Mouse (Mus musculus) spleen, postnatal 10 days (tissue): Measurements from ENCODE around the gene Ctsh.
"Not testable (repeated sequence)": the region's sequence is repeated elsewhere in the genome, so short reads cannot be mapped to it uniquely, and the experiment has no call there.

Experiments used
- DNase-seq, 2 experiments: peaks; one replicate each; pipeline ENCODE4 v3.0.0; 2021 to 2022; ENCODE audit warnings: low spot score in 2 of 2

Gene Ctsh

GRCm38 (mm10) chr9:90056716-90057115 lies 2.8 kb downstream of the Ctsh start:
- no peak for DNase-seq

GRCm38 (mm10) chr9:90059828-90060573 lies 6.0 kb downstream of the Ctsh start:
- peak in 1 of 2 experiments; percentile 30 for DNase-seq

- DNase-seq: no peak
These were observed 6.6 kb downstream of the Ctsh start for GRCm38 (mm10) chr9:90060574-90060875.

GRCm38 (mm10) chr9:90060932-90061331 lies 7.0 kb downstream of the Ctsh start:
- DNase-seq: not testable (repeated sequence)

GRCm38 (mm10) chr9:90067341-90067740 lies 13.4 kb downstream of the Ctsh start:
- DNase-seq: no peak

- no peak for DNase-seq
These were observed 14.8 kb downstream of the Ctsh start for GRCm38 (mm10) chr9:90068786-90069185.

- DNase-seq: no peak
These were observed 15.5 kb downstream of the Ctsh start for GRCm38 (mm10) chr9:90069485-90069884.

- no peak for DNase-seq
These were observed 16.2 kb downstream of the Ctsh start for GRCm38 (mm10) chr9:90070174-90070573.

- DNase-seq: no peak
These were observed 21.4 kb downstream of the Ctsh start for GRCm38 (mm10) chr9:90075336-90075735.

- DNase-seq: no peak
These were observed 22.2 kb downstream of the Ctsh start for GRCm38 (mm10) chr9:90076131-90076530.

GRCm38 (mm10) chr9:90076849-90077461 lies 23.0 kb downstream of the Ctsh start:
- peak; percentile 64 to 84 for DNase-seq

GRCm38 (mm10) chr9:90081961-90082360 lies 28.0 kb downstream of the Ctsh start:
- DNase-seq: peak in 1 of 2 experiments; percentile 8

- DNase-seq: peak in 1 of 2 experiments; percentile 4
These were observed 29.0 kb downstream of the Ctsh start for GRCm38 (mm10) chr9:90082992-90083391.

- DNase-seq: peak in 1 of 2 experiments; percentile 5
These were observed 30.2 kb downstream of the Ctsh start for GRCm38 (mm10) chr9:90084152-90084551.

- peak in 1 of 2 experiments; percentile 7 for DNase-seq
These were observed 31.0 kb downstream of the Ctsh start for GRCm38 (mm10) chr9:90084766-90085468.

- DNase-seq: peak in 1 of 2 experiments; percentile 7
These were observed 34.0 kb downstream of the Ctsh start for GRCm38 (mm10) chr9:90087906-90088485.

- peak in 1 of 2 experiments; percentile 5 for DNase-seq
These were observed 35.6 kb downstream of the Ctsh start for GRCm38 (mm10) chr9:90089339-90090104.

- DNase-seq: peak in 1 of 2 experiments; percentile 20
These were observed 45.0 kb downstream of the Ctsh start for GRCm38 (mm10) chr9:90098934-90099333.

- DNase-seq: no peak
These were observed 46.8 kb downstream of the Ctsh start for GRCm38 (mm10) chr9:90100760-90101159.

GRCm38 (mm10) chr9:90105462-90105861 lies 51.5 kb downstream of the Ctsh start:
- no peak for DNase-seq

- DNase-seq: no peak
These were observed 53.0 kb downstream of the Ctsh start for GRCm38 (mm10) chr9:90106915-90107314.

GRCm38 (mm10) chr9:90108272-90108671 lies 54.3 kb downstream of the Ctsh start:
- DNase-seq: no peak
